ENCODE assay signal across 9 mouse cellular contexts in the genomic region with DNA sequence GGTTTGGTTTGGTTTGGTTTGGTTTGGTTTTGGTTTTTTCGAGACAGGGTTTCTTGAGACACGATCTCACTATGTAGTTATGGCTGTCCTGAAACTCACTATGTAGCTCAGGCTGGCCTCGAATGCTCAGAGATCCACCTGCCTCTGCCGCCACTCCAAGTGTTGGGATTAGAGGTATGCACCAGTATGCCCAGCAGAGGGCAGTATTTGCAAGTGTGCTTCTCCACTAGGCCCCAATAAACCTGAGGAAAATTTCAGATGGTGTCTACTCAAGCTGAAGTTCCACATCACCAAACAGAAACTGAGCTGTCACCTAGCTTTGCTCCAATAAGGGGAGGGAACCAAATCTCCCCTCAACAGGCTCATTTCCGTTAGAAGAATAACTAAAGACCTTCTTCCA. TPM values are rescaled to one million over a fixed set of nuclear protein-coding genes. Genes with fewer than 3 reads are reported as not detected.
DNase-seq lines count a peak whose midpoint lies in the region; ATAC-seq and TF ChIP-seq lines count a peak whose summit lies in the region.
"Had no signal": no experiment of that assay in that cellular context is flagged by ENCODE, and none has a peak within 500 bp of the region (broad histone marks: within the 10 kb centered on the region; RNA-seq: fewer than 3 reads in every experiment).

No protein-coding gene starts in this region.

- TF ChIP-seq CTCF in lung, postnatal 0 days (IDR thresholded peaks at IDR 0.05), result peak; percentile 65

- no peak for ATAC-seq in heart, embryonic 11.5 days (replicated peaks; ENCODE audit: insufficient number of reproducible peaks, low FRiP score, low TSS enrichment)
- peak; percentile 77 for ATAC-seq in CD4-positive, CD25-positive, alpha-beta regulatory T cell, adult 4 months
- ATAC-seq in lung, postnatal 0 days, result no peak

- DNase-seq in heart, postnatal 14 days, result peak; percentile 7 to 25
- DNase-seq in adrenal gland, postnatal 25 days, result peak; percentile 16
- DNase-seq in lung, postnatal 0 days (ENCODE audit: low spot score), result peak; percentile 12
- DNase-seq in yolk sac, embryonic 10.5 days (ENCODE audit: low spot score), result peak; percentile 13
- no peak for DNase-seq in midbrain, embryonic 10.5 days (ENCODE audit: low spot score)
- DNase-seq in neural tube, embryonic 10.5 days (ENCODE audit: extremely low spot score, low spot score), result no peak

- no peaks in the 10 kb centered on the region for H3K9me3 ChIP-seq in heart, embryonic 11.5 days (replicated peaks; ENCODE audit: control insufficient read depth, low read length)
- no peaks in the 10 kb centered on the region for H3K9me3 ChIP-seq in lung, postnatal 0 days (ENCODE audit: low read length)
- no peaks in the 10 kb centered on the region for H3K9me3 ChIP-seq in midbrain, embryonic 10.5 days (replicated peaks)
- H3K9me3 ChIP-seq: liver, embryonic 15.5 days had no signal

- WGBS in heart, embryonic 11.5 days (ENCODE audit: insufficient replicate concordance), result 81% methylated on average over 5 of the region's 5 CpGs
- 88% methylated on average over 5 of the region's 5 CpGs for WGBS in lung, postnatal 0 days
- WGBS in midbrain, embryonic 10.5 days, result 96% methylated on average over 5 of the region's 5 CpGs

- no peak overlapping the region for H3K4me2 ChIP-seq in heart, embryonic 11.5 days
- no peak overlapping the region for H3K4me2 ChIP-seq in lung, postnatal 0 days (replicated peaks; ENCODE audit: low read depth, low read length)
- H3K4me2 ChIP-seq: liver, embryonic 15.5 days had no signal

- no peak overlapping the region for H3K27ac ChIP-seq in heart, embryonic 11.5 days (ENCODE audit: low read depth, low read length)
- no peak overlapping the region for H3K27ac ChIP-seq in lung, postnatal 0 days (ENCODE audit: low read length)
- H3K27ac ChIP-seq in midbrain, embryonic 10.5 days (replicated peaks), result no peak overlapping the region
- H3K27ac ChIP-seq: liver, embryonic 15.5 days had no signal

- no peaks in the 10 kb centered on the region for H3K4me1 ChIP-seq in heart, embryonic 11.5 days (ENCODE audit: control insufficient read depth, insufficient read depth, low read length)
- H3K4me1 ChIP-seq in lung, postnatal 0 days (ENCODE audit: insufficient read depth, low read depth, low read length), result no peaks in the 10 kb centered on the region
- peaks cover 8% of the 10 kb centered on the region; the same call in 1 of the 2 replicates for H3K4me1 ChIP-seq in midbrain, embryonic 10.5 days

- no peak overlapping the region for H3K9ac ChIP-seq in heart, embryonic 11.5 days (ENCODE audit: low read depth, low read length)
- H3K9ac ChIP-seq in lung, postnatal 0 days (replicated peaks; ENCODE audit: low read depth), result no peak overlapping the region
- H3K9ac ChIP-seq: liver, embryonic 15.5 days had no signal

- H3K36me3 ChIP-seq in heart, embryonic 11.5 days (ENCODE audit: control insufficient read depth, insufficient read depth, low read length), result no peaks in the 10 kb centered on the region
- H3K36me3 ChIP-seq in lung, postnatal 0 days (ENCODE audit: insufficient read depth, low read length), result no peaks in the 10 kb centered on the region
- no peaks in the 10 kb centered on the region for H3K36me3 ChIP-seq in midbrain, embryonic 10.5 days
- H3K36me3 ChIP-seq: liver, embryonic 15.5 days had no signal

- no peak for TF ChIP-seq EP300 in lung, postnatal 0 days (IDR thresholded peaks at IDR 0.05)

- intact Hi-C loops in heart, postnatal 14 days (cut with DNase I), result no loop called here

- no peak overlapping the region for H3K4me3 ChIP-seq in heart, embryonic 11.5 days (ENCODE audit: low read depth, low read length)
- H3K4me3 ChIP-seq in lung, postnatal 0 days (ENCODE audit: low read depth, low read length), result no peak overlapping the region
- H3K4me3 ChIP-seq in midbrain, embryonic 10.5 days, result no peak overlapping the region
- H3K4me3 ChIP-seq: liver, embryonic 15.5 days had no signal

- no peaks in the 10 kb centered on the region for H3K27me3 ChIP-seq in heart, embryonic 11.5 days (ENCODE audit: control insufficient read depth, insufficient read depth, low read length)
- H3K27me3 ChIP-seq in lung, postnatal 0 days (replicated peaks; ENCODE audit: insufficient read depth, low read length), result no peaks in the 10 kb centered on the region
- no peaks in the 10 kb centered on the region for H3K27me3 ChIP-seq in midbrain, embryonic 10.5 days (ENCODE audit: low read depth, poor library complexity, severe bottlenecking)
- H3K27me3 ChIP-seq: liver, embryonic 15.5 days had no signal

RNA-seq across cellular contexts. Expression of gene Rps29, which starts 31.8 kb away (rescaled TPM):
- total RNA-seq in heart, postnatal 14 days (2021), result 1,000 to 10,000 TPM; 1,350 to 1,379 TPM
- 1,249 and 1,400 TPM in 2 replicates for polyA plus RNA-seq in heart, embryonic 11.5 days (2014; fragmentation: Nextera tagmentation; extraction: Ambion mirVana)
- 1,000 to 10,000 TPM; 2,079 to 4,258 TPM for polyA plus RNA-seq in CD4-positive, CD25-positive, alpha-beta regulatory T cell, adult 4 months (2017; shearing (Covaris generic))
- total RNA-seq in adrenal gland, postnatal 25 days (2021), result 1,073 and 1,362 TPM in 2 replicates
- 1,546 and 1,642 TPM in 2 replicates for polyA plus RNA-seq in lung, postnatal 0 days (2015; fragmentation: Nextera tagmentation; extraction: Ambion mirVana)
- 1,159 and 1,322 TPM in 2 replicates for polyA plus RNA-seq in midbrain, embryonic 10.5 days (2016; fragmentation: Nextera tagmentation; extraction: Ambion mirVana)

RNA-seq across cellular contexts. Expression of gene Lrr1, which starts 41.4 kb away (rescaled TPM):
- 1 to 10 TPM in 1 of 2 experiments, not detected in 1; 1.0 TPM for total RNA-seq in heart, postnatal 14 days (2021)
- polyA plus RNA-seq in heart, embryonic 11.5 days (2014; fragmentation: Nextera tagmentation; extraction: Ambion mirVana), result 17.1 and 20.8 TPM in 2 replicates
- polyA plus RNA-seq in CD4-positive, CD25-positive, alpha-beta regulatory T cell, adult 4 months (2017; shearing (Covaris generic)), result under 1 TPM; 0.70 to 0.71 TPM
- total RNA-seq in adrenal gland, postnatal 25 days (2021), result 0.85 TPM in 1 of 2 replicates, not detected in the other
- 1.9 and 2.3 TPM in 2 replicates for polyA plus RNA-seq in lung, postnatal 0 days (2015; fragmentation: Nextera tagmentation; extraction: Ambion mirVana)
- 33.3 and 35.8 TPM in 2 replicates for polyA plus RNA-seq in midbrain, embryonic 10.5 days (2016; fragmentation: Nextera tagmentation; extraction: Ambion mirVana)

RNA-seq across cellular contexts. Expression of gene Rpl36al, which starts 56.7 kb away (rescaled TPM):
- total RNA-seq in heart, postnatal 14 days (2021), result 100 to 1,000 TPM; 211 to 226 TPM
- 539 and 559 TPM in 2 replicates for polyA plus RNA-seq in heart, embryonic 11.5 days (2014; fragmentation: Nextera tagmentation; extraction: Ambion mirVana)
- polyA plus RNA-seq in CD4-positive, CD25-positive, alpha-beta regulatory T cell, adult 4 months (2017; shearing (Covaris generic)), result 100 to 1,000 TPM; 393 to 542 TPM
- total RNA-seq in adrenal gland, postnatal 25 days (2021), result 574 and 660 TPM in 2 replicates
- polyA plus RNA-seq in lung, postnatal 0 days (2015; fragmentation: Nextera tagmentation; extraction: Ambion mirVana), result 481 and 510 TPM in 2 replicates
- polyA plus RNA-seq in midbrain, embryonic 10.5 days (2016; fragmentation: Nextera tagmentation; extraction: Ambion mirVana), result 467 and 542 TPM in 2 replicates

RNA-seq across cellular contexts. Expression of gene Mgat2, which starts 56.8 kb away (rescaled TPM):
- total RNA-seq in heart, postnatal 14 days (2021), result 10 to 100 TPM; 22.6 to 25.3 TPM
- 35.3 and 37.3 TPM in 2 replicates for polyA plus RNA-seq in heart, embryonic 11.5 days (2014; fragmentation: Nextera tagmentation; extraction: Ambion mirVana)
- polyA plus RNA-seq in CD4-positive, CD25-positive, alpha-beta regulatory T cell, adult 4 months (2017; shearing (Covaris generic)), result 10 to 100 TPM in 1 of 2 experiments, 1 to 10 TPM in 1; 7.0 to 18.8 TPM
- total RNA-seq in adrenal gland, postnatal 25 days (2021), result 48.4 and 54.3 TPM in 2 replicates
- 45.7 and 50.0 TPM in 2 replicates for polyA plus RNA-seq in lung, postnatal 0 days (2015; fragmentation: Nextera tagmentation; extraction: Ambion mirVana)
- polyA plus RNA-seq in midbrain, embryonic 10.5 days (2016; fragmentation: Nextera tagmentation; extraction: Ambion mirVana), result 32.6 and 34.3 TPM in 2 replicates

Comparison
In these comparisons a context has a peak if more than half of its experiments do, and no peak if none do; other contexts are left out.
1. DNase-seq: peak in heart, postnatal 14 days (2 of 2), adrenal gland, postnatal 25 days (single experiment), lung, postnatal 0 days (single experiment) and yolk sac, embryonic 10.5 days (single experiment); none in midbrain, embryonic 10.5 days (single experiment) and neural tube, embryonic 10.5 days (single experiment).